ENCODE assay signal across 29 mouse cellular contexts in the genomic region with DNA sequence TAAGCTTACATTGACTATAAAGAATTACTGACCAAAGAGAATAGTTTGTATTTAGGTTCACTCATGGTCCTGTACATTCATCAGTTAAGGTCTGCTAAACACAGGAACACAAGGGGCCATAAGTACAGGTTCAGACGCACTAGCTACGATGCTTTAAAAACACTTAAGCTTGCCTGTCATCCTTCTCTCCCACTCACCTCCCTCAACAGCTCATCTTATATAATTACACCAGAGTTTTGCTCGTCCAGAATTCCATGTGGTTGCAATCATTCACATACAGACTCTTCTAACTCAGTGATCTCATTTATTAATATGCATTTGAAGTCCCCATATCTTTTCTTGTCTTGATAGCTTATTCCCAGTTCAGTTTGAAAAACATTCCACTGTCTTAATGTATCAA.
"Had no signal": no experiment of that assay in that cellular context is flagged by ENCODE, and none has a peak within 500 bp of the region (broad histone marks: within the 10 kb centered on the region; RNA-seq: fewer than 3 reads in every experiment).

No protein-coding gene starts in this region.

- H3K9me3 ChIP-seq: heart, embryonic 10.5 days; heart, embryonic 12.5 days; hindbrain, embryonic 10.5 days; hindbrain, embryonic 12.5 days; intestine, embryonic 15.5 days; limb, embryonic 10.5 days; limb, embryonic 12.5 days; liver, embryonic 13.5 days; liver, embryonic 15.5 days had no signal

- H3K4me2 ChIP-seq: heart, embryonic 12.5 days; hindbrain, embryonic 12.5 days; hindbrain, embryonic 14.5 days; intestine, embryonic 15.5 days; limb, embryonic 12.5 days; liver, embryonic 11.5 days; liver, embryonic 13.5 days; liver, embryonic 15.5 days had no signal

- H3K9ac ChIP-seq: heart, embryonic 12.5 days; hindbrain, embryonic 12.5 days; hindbrain, embryonic 14.5 days; intestine, embryonic 15.5 days; limb, embryonic 12.5 days; liver, embryonic 13.5 days; liver, embryonic 15.5 days; liver, postnatal 0 days had no signal

- H3K27me3 ChIP-seq: heart, embryonic 12.5 days; hindbrain, embryonic 12.5 days; intestine, embryonic 15.5 days; limb, embryonic 12.5 days; liver, embryonic 13.5 days; liver, embryonic 15.5 days had no signal

- H3K36me3 ChIP-seq: heart, embryonic 10.5 days; heart, embryonic 12.5 days; hindbrain, embryonic 10.5 days; hindbrain, embryonic 12.5 days; intestine, embryonic 15.5 days; limb, embryonic 10.5 days; limb, embryonic 12.5 days; liver, embryonic 13.5 days; liver, embryonic 15.5 days had no signal

- H3K27ac ChIP-seq: heart, embryonic 10.5 days; hindbrain, embryonic 10.5 days; hindbrain, embryonic 12.5 days; hindbrain, embryonic 14.5 days; intestine, embryonic 15.5 days; layer of hippocampus, adult 2 months; limb, embryonic 10.5 days; limb, embryonic 12.5 days; liver, embryonic 13.5 days; liver, embryonic 15.5 days had no signal

- H3K4me3 ChIP-seq: heart, embryonic 10.5 days; heart, embryonic 12.5 days; hindbrain, embryonic 10.5 days; hindbrain, embryonic 12.5 days; intestine, embryonic 15.5 days; layer of hippocampus, adult 2 months; limb, embryonic 10.5 days; limb, embryonic 12.5 days; liver, embryonic 13.5 days; liver, embryonic 15.5 days had no signal

- H3K4me1 ChIP-seq: heart, embryonic 10.5 days; heart, embryonic 12.5 days; hindbrain, embryonic 10.5 days; hindbrain, embryonic 12.5 days; intestine, embryonic 15.5 days; limb, embryonic 10.5 days; limb, embryonic 12.5 days; liver, embryonic 13.5 days; liver, embryonic 15.5 days had no signal

- DNase-seq: gastrocnemius, postnatal 10 days; gastrocnemius, postnatal 25 days; heart, adult 18-20 months; heart, postnatal 10 days; heart, postnatal 4 days; kidney, adult 18-20 months; kidney, adult 8-10 months; kidney, postnatal 10 days; kidney, postnatal 25 days; kidney, postnatal 4 days; layer of hippocampus, adult 9-11 months; layer of hippocampus, postnatal 36 days; liver; liver, embryonic 13.5 days; liver, postnatal 0 days had no signal

- ATAC-seq: hindbrain, embryonic 16.5 days; inflammation-experienced regulatory T-cells, adult 6 months; intestine, embryonic 15.5 days; intestine, postnatal 0 days; liver, postnatal 0 days had no signal
